ENCODE assay signal across 21 mouse cellular contexts in genomic region chr16:35777768-35778167, GRCm38 (mm10). TPM values are rescaled to one million over a fixed set of nuclear protein-coding genes. Genes with fewer than 3 reads are reported as not detected.
A peak's percentile ranks its signal among the peaks of the same experiment; 100 is the strongest.
DNase-seq lines count a peak whose midpoint lies in the region; ATAC-seq lines count a peak whose summit lies in the region.
"Had no signal": no experiment of that assay in that cellular context is flagged by ENCODE, and none has a peak within 500 bp of the region (broad histone marks: within the 10 kb centered on the region; RNA-seq: fewer than 3 reads in every experiment).

No protein-coding gene starts in this region.

- over 99% methylated on average over 4 of the region's 4 CpGs for WGBS in heart, embryonic 10.5 days

- DNase-seq in frontal cortex, postnatal 14 days (ENCODE audit: low spot score in 2 of 2), result no peak
- DNase-seq in heart, embryonic 10.5 days (ENCODE audit: low spot score), result peak; percentile 53
- DNase-seq in heart, adult 9 months (ENCODE audit: low spot score in 2 of 2), result no peak
- DNase-seq in layer of hippocampus, adult 11-12 months (ENCODE audit: low spot score), result no peak
- DNase-seq: adrenal gland, adult 2 months; adrenal gland, postnatal 10 days; adrenal gland, postnatal 25 days; B cell, adult 2 months; cerebellum, adult 11-12 months; cerebellum, adult 2 months; cerebellum, adult 9-10 months; cerebellum, postnatal 10 days; cerebellum, postnatal 25 days; forebrain, postnatal 0 days had no signal

- peak; percentile 70; the same call in 1 of the 2 replicates for ATAC-seq in frontal cortex, adult (ENCODE audit: low TSS enrichment)
- ATAC-seq: CD4-positive, CD25-positive, alpha-beta regulatory T cell, adult 4 months; forebrain, embryonic 13.5 days; forebrain, embryonic 15.5 days; forebrain, postnatal 0 days had no signal

- no peaks in the 10 kb centered on the region for H3K36me3 ChIP-seq in heart, embryonic 10.5 days
- H3K36me3 ChIP-seq: embryonic facial prominence, embryonic 12.5 days; forebrain, embryonic 15.5 days had no signal

- H3K27me3 ChIP-seq in heart, embryonic 10.5 days (ENCODE audit: insufficient read depth, poor library complexity, severe bottlenecking), result no peaks in the 10 kb centered on the region
- H3K27me3 ChIP-seq: CH12.LX; embryonic facial prominence, embryonic 12.5 days; forebrain, embryonic 13.5 days; forebrain, embryonic 15.5 days had no signal

- H3K9me3 ChIP-seq in heart, embryonic 10.5 days, result no peaks in the 10 kb centered on the region
- H3K9me3 ChIP-seq: embryonic facial prominence, embryonic 10.5 days; embryonic facial prominence, embryonic 12.5 days; forebrain, embryonic 13.5 days; forebrain, embryonic 15.5 days had no signal

- H3K4me3 ChIP-seq in heart, embryonic 10.5 days, result no peak overlapping the region
- H3K4me3 ChIP-seq: embryonic facial prominence, embryonic 10.5 days; embryonic facial prominence, embryonic 12.5 days; forebrain, embryonic 13.5 days; forebrain, embryonic 15.5 days had no signal

- H3K27ac ChIP-seq in heart, embryonic 10.5 days, result no peak overlapping the region
- H3K27ac ChIP-seq: embryonic facial prominence, embryonic 10.5 days; embryonic facial prominence, embryonic 12.5 days; forebrain, embryonic 13.5 days; forebrain, embryonic 15.5 days had no signal

- peaks cover 13% of the 10 kb centered on the region for H3K4me1 ChIP-seq in heart, embryonic 10.5 days
- H3K4me1 ChIP-seq: embryonic facial prominence, embryonic 10.5 days; embryonic facial prominence, embryonic 12.5 days; forebrain, embryonic 13.5 days; forebrain, embryonic 15.5 days had no signal

RNA-seq across cellular contexts. Expression of gene Hspbap1, which starts 7.6 kb away (rescaled TPM):
- polyA plus RNA-seq in heart, embryonic 10.5 days (2016; fragmentation: Nextera tagmentation; extraction: Ambion mirVana), result 16.5 and 21.8 TPM in 2 replicates

RNA-seq across cellular contexts. Expression of gene Dirc2, which starts 8.6 kb away (rescaled TPM):
- polyA plus RNA-seq in heart, embryonic 10.5 days (2016; fragmentation: Nextera tagmentation; extraction: Ambion mirVana), result 8.9 and 14.2 TPM in 2 replicates
